Mouse (Mus musculus) right cerebral cortex, postnatal 4 days (tissue): ENCODE results near the gene Tmem26.
"Not testable (repeated sequence)": the region's sequence is repeated elsewhere in the genome, so short reads cannot be mapped to it uniquely, and the experiment has no call there.

ENCODE experiments used
- DNase-seq: peaks from one replicate; pipeline ENCODE4 v3.0.0-alpha.2; 2022

The Tmem26 gene

DNA sequence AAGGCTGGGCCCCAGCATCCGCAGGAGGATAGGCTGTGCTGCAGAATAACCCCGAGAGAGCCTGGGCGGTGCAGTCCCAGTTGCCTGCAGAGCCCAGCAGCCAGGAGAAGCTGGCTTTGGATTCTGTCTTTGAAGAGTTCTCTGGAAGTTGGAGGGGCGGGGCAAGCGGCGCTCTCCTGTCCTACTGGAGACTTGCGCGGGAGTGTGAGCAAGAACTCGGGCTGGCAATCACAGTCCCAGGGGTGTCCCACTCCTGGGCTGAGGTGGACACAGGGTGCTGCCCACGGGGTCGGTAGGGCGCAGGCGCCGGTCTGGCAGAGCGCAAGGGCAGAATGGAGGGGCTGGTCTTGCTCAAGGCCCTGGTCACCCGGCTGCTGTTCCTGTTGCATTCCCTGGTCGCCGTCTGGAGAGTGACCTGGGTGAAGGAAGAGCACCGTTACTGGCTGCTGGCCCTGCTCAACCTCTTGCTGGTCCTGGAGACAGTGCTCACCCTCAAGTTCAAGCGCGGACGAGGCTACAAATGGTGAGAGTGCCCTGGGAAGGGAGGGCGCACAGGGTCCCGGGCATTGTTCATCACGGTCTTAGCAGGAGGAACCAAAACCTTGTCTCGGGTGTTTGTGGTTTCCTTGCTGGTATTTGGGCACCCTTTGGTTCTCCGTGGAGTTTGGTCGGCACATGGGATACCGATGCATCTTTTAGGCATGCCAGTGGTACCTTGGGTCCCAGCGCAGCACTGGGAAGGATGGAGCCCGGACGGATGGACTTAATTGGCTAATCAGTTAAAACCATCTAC lies at the start of gene Tmem26:
TSS of gene Tmem26 (plus strand) at position 79 of the 793 bp plus-strand sequence.
- peak; percentile 6 for DNase-seq

DNA sequence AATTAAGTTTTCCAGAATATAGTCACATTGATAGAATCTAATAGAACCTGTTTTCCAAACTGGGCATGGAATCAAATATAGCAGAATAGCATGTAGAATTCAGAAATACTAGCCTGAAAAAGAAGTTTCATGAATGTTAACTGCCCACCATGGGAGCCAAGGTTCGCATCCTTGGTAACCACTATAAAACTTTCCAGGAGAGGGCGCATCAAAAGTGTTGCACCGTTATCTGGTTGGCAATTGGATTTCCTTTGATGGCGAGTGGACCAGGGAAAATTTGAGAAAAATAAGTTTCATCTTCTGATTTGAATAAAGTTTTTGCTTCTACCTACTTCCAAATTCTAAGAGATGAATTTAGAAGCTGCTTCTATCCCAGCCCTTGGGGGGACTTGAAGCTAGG lies 44.8 kb upstream of the Tmem26 start:
- no peak for DNase-seq

DNA sequence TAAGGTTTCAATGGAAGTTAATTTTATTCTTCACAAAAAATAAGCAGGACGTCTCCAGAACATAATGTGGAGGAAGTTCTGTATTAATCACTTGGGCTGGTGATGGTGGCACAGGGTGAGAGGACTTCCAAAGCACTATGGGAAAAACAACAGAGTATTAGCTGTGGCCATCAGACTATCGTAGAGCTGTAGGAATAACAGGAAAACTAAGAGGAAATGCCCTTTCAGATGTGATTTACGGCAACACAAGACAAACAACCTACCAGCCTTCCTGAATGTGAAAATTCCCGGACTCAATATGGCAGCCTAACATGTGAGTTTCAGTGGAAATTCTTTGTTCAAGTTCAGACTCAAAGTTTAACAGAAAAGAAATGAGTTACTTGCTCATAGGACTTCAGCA lies 42.2 kb upstream of the Tmem26 start:
- no peak for DNase-seq

DNA sequence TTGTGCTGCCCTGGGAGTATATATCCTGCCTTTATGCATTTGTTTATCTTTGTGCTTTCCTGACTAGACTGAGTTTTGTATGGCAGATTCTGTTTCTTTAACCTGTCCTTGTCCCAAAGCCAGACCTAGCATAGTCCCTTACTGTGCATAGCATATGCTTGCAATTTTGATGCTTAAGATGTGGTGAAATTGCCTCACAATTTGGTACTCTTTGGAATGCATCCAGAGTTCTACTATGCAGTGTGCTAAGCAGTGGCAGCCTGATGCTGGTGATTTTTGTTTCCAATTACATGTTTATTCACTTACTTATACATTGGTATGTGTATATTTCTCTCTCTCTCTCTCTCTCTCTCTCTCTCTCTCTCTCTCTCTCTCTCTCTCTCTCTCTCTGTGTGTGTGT lies 37.9 kb upstream of the Tmem26 start:
- no peak for DNase-seq

DNA sequence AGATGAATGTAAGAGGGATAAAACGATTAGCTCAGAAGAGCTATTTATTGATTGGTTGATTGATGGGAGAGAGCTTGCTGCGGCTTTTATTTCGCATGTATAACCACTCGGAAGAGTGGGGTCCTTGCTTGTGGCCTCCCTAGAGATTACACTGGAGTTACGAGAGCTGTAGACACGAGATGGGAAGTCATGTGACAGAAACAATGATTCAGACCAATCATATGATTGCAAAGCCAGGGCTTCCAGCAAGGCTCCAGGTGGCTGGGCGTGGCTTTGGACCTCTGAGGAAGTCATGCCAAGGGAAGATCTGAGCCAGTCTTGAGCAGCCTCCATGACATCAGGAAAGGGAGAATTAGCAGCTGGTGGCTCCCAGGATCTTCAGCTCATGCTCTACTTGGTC lies 32.3 kb upstream of the Tmem26 start:
- no peak for DNase-seq

DNA sequence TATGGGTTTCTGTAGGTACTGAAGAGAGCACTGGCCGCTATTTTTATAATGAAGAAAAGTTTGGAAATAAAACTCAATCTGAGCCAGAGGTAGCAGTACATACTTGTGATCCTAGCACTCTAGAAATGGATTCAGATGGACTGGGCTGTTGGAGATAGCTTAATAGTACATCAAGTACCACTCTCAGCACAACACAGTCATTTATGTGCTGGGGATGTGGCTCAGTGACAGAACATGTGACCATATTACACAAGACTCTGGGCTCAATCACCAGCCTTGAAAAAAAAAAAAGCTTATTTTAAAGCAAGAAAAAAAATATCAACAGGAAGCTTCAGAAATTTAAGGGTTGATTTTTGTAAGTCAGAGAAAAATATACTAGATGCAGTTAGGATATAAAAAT lies 31.0 kb upstream of the Tmem26 start:
- no peak for DNase-seq

DNA sequence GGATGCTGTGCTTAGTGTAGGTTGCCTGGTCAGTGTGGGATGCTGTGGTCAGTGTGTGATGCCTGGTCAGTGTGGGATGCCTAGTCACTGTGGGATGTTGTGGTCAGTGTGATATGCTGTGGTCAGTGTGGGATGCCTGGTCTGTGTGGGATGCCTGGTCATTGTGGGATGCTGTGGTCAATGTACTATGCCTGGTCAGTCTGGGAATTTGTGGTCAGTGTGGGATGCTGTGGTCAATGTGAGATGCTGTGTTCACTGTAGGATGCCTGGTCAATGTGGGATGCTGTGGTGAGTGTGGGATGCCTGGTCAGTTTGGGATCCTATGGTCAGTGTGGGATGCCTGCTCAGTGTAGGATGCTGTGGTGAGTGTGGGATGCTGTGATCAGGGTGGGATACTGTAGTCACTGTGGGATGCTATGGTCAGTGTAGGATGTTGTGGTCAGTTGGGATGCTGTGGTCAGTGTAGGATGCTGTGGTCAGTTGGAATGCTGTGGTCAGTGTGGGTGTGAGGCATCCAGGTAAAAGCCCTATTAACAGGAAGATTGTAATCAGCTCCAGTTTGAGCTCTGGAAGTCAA lies 27.6 kb upstream of the Tmem26 start:
- DNase-seq: no peak

DNA sequence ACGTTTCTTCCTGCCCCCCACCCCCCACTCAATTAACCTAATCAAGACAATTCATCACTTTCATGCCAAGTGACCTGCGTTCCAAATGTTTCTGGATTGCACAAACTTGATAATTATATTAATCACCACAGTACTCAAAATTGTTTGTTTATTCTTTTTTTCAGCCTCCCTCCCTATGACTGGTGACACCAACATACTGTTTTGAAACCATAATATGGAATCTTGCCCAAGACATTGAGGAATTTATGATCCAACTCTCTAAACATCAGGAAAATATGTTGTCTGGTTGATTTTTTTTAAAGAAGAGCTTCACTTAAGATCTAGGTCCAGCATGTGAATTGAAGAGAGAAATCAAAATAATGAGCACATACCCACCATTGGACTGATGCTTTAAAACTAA lies 19.2 kb upstream of the Tmem26 start:
- no peak for DNase-seq

DNA sequence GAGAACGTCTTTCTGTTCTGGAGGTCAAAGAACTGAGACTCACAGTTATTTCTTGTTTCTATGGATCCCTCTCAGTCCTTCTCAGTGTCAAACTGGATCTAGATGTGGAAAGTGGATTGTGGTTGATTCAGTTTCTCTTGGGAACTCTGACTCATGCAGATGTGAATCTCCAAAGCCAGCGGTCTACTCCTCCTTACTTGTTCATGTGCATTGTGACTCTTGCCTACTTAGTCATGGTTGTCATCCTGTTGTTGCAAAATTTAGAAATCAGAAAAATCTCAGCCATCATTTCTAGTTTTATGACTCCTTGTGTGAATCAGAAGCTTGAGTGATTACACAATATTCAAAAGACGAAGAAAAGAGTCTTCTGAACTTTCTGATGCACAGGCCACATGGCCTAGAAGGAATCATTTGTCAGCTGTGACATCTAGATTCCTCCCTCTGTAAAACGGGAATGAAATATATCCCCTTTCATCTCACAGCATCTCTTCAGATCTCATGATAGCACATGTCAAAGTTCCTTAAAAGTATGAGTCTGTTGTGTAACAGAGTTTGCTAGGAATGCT lies 17.9 kb upstream of the Tmem26 start:
- no peak for DNase-seq

DNA sequence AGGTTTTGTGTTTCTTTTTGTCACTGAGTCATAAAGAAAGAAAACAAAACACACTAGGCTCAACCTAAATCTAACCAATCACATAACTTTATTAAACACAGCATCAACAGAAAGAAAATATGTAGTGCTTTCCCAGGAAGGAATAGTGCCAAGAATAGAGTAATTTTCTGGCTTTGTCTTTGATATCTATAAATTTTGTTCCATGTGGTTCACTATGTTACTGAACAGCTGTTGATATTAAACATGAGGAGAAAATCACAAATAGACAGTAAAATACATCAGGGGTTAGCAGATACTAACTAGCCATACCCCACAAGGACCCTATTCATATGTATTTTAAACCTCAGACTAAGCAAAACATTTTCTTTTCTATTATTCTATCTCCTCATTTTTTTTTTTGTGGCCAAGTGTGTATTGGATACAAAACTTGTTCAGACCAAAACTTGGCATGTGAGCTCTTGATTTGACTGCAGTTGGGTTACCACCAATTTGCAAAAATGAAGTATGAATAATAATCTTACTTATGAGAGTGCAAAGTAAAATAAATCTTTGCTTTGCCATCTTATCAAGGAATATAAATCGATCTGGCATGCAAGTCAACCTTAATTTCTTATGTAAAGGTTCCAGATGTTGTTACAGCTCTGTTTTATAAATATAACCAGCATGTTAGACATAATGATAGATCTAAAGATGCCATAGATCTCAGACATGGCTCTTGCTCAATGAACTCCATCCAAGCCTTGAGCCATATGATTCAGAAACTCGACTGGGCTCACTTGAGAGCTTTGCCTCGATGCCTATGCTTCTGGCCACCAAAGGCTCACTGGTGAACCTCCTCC lies 16.2 kb upstream of the Tmem26 start:
- DNase-seq: no peak

DNA sequence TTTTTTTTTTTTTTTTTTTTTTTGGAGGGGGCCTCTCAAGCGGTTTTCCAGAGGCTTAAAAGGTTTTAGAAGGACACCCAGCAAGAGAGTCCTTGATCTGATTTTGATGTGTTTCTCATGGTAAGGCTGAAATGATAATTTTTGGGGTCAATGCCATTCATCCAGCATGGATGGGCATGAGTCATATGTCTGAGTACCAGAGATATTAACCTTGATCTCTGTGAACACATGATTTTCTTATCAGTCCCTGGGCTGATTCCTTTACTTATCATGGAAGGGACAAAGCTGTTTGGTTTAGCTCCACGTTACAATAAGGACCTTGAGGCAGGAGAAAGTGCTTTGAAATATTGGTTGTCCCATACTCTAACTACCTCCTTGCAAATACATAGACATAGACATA lies 10.5 kb upstream of the Tmem26 start:
- DNase-seq: no peak

DNA sequence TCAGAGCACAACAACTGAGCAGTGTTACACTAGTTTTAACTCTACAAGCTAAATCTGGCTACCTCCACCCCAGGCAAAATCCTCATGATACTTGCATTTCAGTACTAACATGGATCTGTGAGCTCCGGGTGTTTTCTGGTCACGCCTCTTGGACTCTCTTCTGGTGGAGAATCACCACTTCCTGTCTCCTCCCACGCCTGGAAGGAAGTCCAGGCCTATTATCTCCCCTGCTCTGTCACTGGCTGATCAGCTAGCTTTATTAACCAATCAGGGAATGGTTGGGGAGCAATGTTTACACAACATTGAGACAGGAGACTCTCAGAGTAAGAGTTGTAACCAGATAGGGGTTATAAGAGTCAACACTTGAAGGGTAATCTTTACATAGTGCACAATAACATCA lies 9.1 kb upstream of the Tmem26 start:
- no peak for DNase-seq

DNA sequence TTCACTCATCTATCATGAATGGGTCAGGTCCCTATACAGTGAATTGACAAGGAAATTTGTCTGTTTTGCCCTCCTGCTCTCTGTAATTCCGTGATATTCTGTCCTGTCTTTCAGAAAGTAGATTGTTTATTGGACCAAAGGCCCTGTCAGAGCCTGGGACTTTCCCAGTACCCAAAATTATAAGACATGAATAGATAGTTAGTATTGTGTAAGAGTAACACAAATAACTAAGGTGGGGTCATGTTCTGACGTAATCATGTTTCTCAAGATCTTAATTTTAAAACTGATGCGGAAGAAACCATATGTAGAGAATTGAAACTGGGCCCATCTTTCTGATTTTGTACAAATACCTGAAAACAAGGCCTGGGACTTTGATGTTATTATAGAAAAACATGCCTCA lies 8.1 kb upstream of the Tmem26 start:
- DNase-seq: no peak

DNA sequence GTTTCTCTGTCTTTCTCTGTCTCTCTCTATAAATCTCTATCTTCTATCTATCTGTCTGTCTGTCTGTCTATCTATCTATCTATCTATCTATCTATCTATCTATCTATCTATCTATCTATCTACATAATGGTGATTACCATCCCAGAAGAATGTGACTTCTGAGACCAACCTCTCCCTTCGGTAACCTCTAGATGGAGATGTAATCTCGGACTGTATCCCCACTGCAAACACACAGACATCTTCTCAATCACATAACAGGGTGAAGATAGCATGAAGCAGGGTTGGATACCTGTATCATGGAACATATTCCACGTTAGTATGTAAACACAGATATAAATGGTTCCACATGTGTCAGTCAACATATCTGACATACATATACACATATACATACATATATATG lies 5.1 kb upstream of the Tmem26 start:
- no peak for DNase-seq

DNA sequence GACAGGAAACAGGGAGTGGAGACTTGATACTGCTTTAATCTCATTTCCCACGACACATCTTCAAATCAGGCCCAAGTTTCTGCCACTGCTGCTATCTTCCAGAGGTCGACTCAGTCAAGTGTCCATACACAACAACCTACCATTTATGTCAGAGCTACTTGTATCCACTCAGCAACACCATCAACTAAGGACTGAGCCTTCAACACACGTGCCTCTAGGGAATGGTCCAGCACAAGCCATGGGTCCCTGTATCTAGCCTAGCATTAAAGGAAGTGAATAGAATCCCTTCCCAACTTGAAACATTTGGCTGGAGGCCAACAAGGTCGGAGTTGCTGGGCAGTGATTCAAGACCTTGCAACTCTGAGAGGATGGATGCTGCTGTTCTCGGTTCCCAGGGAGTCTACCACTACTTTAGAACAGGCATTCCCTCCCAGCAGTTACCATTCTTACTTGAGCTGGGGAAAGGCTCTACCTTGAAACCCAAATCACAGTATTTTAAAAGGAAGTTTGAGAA lies 2.5 kb upstream of the Tmem26 start:
- DNase-seq: no peak

DNA sequence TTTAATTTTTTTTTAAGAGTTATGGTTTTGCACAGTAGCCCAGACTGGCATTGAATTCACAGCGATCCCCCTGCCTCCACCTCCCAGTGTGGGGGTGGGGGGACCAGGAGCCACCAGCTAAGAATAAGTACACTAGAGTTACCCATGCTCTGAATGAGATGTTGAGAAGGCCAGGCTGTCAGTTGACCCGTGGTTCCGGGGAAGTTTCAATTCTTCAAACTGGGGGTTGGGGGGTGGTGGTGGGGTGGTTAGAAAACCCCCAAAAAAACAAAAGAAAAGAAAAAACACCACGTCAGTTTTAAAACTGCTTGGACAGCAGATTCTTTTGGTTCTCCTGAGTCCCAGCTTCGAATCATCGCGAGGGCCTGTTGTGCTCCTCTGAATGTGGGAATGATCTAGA lies 431 bp upstream of the Tmem26 start:
- no peak for DNase-seq

DNA sequence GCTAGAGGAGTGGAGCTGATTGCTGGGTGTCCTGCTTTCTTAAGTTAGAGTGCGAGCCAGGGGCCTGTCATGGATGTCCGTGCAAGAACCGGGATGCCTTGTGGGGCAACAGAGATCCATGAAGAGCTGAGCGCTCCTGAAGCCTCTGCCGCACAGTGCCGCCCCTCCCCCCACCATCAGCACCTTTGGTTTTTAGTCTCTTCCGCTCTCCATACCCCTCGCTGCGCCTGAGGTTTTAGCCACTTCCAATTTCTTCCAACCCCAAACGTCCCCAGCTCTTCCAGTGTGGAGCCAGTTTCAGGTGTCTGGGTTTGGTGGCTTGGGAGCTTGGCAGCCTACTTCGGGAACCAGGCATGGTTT lies 895 bp downstream of the Tmem26 start:
- DNase-seq: peak; percentile 58

DNA sequence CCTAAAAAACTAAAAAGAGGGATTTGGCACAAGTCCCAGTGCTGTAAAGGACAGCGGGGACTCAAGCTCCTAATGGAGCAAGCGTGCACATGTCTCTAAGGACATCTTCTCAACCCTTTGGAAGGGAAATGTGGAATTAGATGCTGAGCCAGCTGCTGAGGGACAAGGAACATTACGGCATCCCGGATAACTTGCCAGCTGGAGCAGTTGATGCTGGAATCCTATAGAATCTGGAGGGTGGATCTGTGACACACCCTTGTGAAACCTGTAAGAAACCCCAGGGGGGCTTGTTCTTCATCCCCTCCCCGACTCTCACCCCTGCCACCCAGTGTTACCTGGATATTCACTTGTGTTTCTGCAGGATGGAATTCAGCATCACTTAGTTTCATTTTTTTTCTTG lies 4.0 kb downstream of the Tmem26 start:
- no peak for DNase-seq

DNA sequence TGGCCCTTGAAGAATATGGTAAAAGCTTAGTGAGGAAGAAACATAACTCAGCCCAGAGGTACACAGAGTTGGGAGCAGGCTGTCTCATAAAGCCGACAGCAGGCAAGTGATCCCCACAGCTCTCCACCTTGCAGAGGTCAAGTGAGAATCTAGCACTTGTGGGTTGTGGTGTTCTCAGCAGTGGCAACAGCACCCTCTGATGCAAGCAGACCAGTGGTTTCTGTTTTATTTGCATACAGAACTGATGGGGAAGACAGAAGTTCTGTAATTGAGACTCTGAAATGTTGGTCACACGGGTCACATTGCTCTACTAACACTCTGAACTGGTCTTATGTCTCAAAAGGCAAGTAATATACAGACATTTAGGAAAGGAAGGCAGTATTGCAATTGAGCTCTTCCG lies 12.2 kb downstream of the Tmem26 start:
- DNase-seq: no peak

DNA sequence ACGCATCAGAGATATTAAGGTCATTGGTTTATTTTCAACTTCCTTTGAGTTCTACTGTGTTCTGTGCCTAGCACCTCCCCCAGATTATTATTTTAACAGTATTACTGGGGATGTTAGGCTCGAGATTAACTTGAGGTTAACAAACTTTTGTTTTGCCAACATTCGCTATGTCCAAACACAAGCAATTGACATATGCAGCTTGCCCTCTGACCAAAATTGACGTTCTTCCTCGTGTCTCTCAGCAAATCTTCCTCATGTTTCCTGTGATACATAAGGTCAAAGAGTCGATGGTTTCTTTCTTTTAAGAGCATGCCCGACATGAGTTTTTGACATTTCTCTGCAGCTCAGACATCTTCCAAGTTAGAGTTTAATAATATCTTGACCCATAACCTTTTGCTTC lies 13.9 kb downstream of the Tmem26 start:
- DNase-seq: no peak

DNA sequence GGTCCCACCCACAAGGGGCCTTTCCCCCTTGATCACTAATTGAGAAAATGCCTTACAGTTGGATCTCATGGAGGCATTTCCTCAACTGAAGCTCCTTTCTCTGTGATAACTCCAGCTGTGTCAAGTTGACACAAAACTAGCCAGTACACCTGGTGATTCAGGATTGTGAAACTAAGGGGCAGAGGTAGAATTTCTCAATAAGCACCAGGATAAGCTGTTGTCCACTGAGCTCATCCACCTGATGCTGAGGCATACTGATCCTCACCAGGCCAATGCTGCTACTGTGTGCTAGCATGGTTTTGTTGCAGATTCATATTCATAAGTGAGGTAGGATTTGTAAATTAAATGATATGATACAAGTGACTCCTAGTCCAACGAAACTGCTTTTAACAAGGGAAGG lies 15.5 kb downstream of the Tmem26 start:
- not testable (repeated sequence) for DNase-seq

DNA sequence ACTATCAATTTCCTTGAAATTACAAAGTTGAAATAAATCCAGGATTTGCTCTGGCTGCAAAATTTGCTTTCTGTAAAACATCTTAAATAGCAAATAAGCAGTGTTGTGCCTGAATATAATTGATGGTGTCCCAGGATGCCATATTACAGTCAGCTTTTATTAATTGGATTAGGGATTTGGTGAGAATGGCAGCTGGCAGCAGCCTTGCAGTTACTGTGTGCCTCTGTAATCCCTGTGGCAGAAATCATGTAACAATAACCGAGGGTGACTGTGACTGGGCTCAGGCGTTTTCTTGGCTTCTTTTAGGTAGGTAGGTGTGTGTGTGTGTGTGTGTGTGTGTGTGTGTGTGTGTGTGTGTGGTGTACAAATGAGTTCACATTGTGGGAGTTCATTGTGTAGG lies 16.8 kb downstream of the Tmem26 start:
- DNase-seq: no peak

DNA sequence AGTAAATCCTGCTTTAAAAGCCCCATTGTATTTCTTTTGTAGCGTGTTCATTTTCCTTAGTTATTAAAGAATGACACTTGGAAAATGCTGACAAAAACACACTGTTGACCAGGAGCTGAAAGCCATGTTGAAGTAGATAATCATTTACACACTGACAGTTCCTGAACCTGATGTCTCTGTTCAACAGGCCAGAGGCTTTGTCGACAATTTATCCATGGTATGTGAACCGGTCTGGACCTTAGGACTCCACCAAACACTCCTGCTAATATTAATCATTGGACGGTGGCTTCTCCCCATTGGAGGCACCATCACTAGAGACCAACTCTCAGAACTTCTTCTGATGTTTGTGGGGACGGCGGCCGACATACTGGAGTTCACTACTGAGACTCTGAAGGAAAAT lies 27.5 kb downstream of the Tmem26 start:
- no peak for DNase-seq

DNA sequence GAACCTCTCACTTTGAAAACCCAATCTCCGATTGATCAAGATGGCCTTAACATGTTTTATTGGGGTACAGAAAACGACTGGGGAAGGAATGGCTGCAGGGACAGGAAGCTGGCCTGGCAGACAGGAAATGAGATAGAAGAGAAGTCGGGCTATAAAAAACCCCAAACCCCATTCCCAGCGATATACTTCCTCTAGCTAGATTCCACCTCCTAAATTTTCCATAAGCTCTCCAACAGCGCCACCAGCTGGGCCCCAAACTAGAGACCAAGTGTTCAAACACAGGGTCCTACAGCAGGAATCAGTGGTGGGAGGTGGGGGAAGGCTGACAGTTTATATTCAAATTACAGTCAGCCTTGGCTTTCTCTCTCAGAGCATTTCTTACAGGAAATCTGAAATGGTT lies 35.8 kb downstream of the Tmem26 start:
- DNase-seq: peak; percentile 22
